ENCODE assay signal across 22 mouse cellular contexts in genomic region chr8:7575641-7576040, GRCm38 (mm10).
DNase-seq lines count a peak whose midpoint lies in the region; ATAC-seq and TF ChIP-seq lines count a peak whose summit lies in the region.
"Had no signal": no experiment of that assay in that cellular context is flagged by ENCODE, and none has a peak within 500 bp of the region (broad histone marks: within the 10 kb centered on the region; RNA-seq: fewer than 3 reads in every experiment).

No protein-coding gene starts in this region.

- H3K36me3 ChIP-seq in forebrain, embryonic 10.5 days (replicated peaks): no peaks in the 10 kb centered on the region
- H3K36me3 ChIP-seq in forebrain, postnatal 0 days (ENCODE audit: insufficient read depth): no peaks in the 10 kb centered on the region
- H3K36me3 ChIP-seq: G1E; heart, embryonic 12.5 days; hindbrain, embryonic 13.5 days; kidney, embryonic 15.5 days; limb, embryonic 15.5 days had no signal

- no peak overlapping the region for H3K4me3 ChIP-seq in forebrain, embryonic 10.5 days
- H3K4me3 ChIP-seq in forebrain, postnatal 0 days (ENCODE audit: low read depth, low read length): no peak overlapping the region
- H3K4me3 ChIP-seq: heart, embryonic 12.5 days; hindbrain, embryonic 13.5 days; kidney, embryonic 15.5 days; limb, embryonic 15.5 days had no signal

- ATAC-seq in forebrain, postnatal 0 days: no peak
- no peak for ATAC-seq in megakaryocyte-erythroid progenitor cell, adult 5-6 weeks (replicated peaks; ENCODE audit: low FRiP score, low TSS enrichment, poor library complexity, severe bottlenecking)
- ATAC-seq: intestine, postnatal 0 days; lung, postnatal 0 days had no signal

- H3K27me3 ChIP-seq in forebrain, embryonic 10.5 days (ENCODE audit: poor library complexity, severe bottlenecking): no peaks in the 10 kb centered on the region
- H3K27me3 ChIP-seq in forebrain, postnatal 0 days (ENCODE audit: insufficient read depth, low read length): no peaks in the 10 kb centered on the region
- H3K27me3 ChIP-seq: heart, embryonic 12.5 days; hindbrain, embryonic 13.5 days; kidney, embryonic 15.5 days; limb, embryonic 15.5 days had no signal

- H3K4me2 ChIP-seq in forebrain, postnatal 0 days (ENCODE audit: low read depth): no peak overlapping the region
- H3K4me2 ChIP-seq: heart, embryonic 12.5 days; hindbrain, embryonic 13.5 days; kidney, embryonic 15.5 days; limb, embryonic 15.5 days had no signal

- peaks cover 9% of the 10 kb centered on the region for H3K4me1 ChIP-seq in forebrain, embryonic 10.5 days
- no peaks in the 10 kb centered on the region for H3K4me1 ChIP-seq in forebrain, postnatal 0 days (ENCODE audit: insufficient read depth)
- H3K4me1 ChIP-seq: heart, embryonic 12.5 days; kidney, embryonic 15.5 days; limb, embryonic 15.5 days had no signal

- H3K9ac ChIP-seq in forebrain, postnatal 0 days: no peak overlapping the region
- H3K9ac ChIP-seq: heart, embryonic 12.5 days; hindbrain, embryonic 13.5 days; kidney, embryonic 15.5 days; limb, embryonic 15.5 days had no signal

- DNase-seq in embryo, embryonic 10 days (ENCODE audit: low spot score): peak; percentile 32
- no peak for DNase-seq in embryo, embryonic 9.5 days (ENCODE audit: extremely low spot score)
- peak; percentile 8 for DNase-seq in brain, adult 2 months (ENCODE audit: low read depth, low spot score)
- peak; percentile 18 for DNase-seq in forebrain, embryonic 10.5 days (ENCODE audit: extremely low spot score, low spot score)
- peak; percentile 14 for DNase-seq in forebrain, postnatal 0 days
- no peak for DNase-seq in left cerebral cortex, adult 11 months (ENCODE audit: low spot score)
- no peak for DNase-seq in B cell, adult 2 months
- DNase-seq: adrenal gland, postnatal 25 days; cerebellum, adult 8-10 months; gastrocnemius, postnatal 10 days; heart, adult 11 months; heart, postnatal 14 days; right cerebral cortex, adult 18-20 months; thymus, postnatal 36 days had no signal

- 18% methylated on average over 3 of the region's 3 CpGs for WGBS in forebrain, embryonic 10.5 days
- 10% methylated on average over 3 of the region's 3 CpGs for WGBS in forebrain, postnatal 0 days

- no peak overlapping the region for H3K27ac ChIP-seq in forebrain, embryonic 10.5 days
- H3K27ac ChIP-seq in forebrain, postnatal 0 days (ENCODE audit: low read depth, low read length): no peak overlapping the region
- H3K27ac ChIP-seq: hindbrain, embryonic 13.5 days; kidney, embryonic 15.5 days; limb, embryonic 15.5 days had no signal

- no peaks in the 10 kb centered on the region for H3K9me3 ChIP-seq in forebrain, embryonic 10.5 days
- no peaks in the 10 kb centered on the region for H3K9me3 ChIP-seq in forebrain, postnatal 0 days (ENCODE audit: low read length)
- H3K9me3 ChIP-seq: G1E; heart, embryonic 12.5 days; hindbrain, embryonic 13.5 days; kidney, embryonic 15.5 days; limb, embryonic 15.5 days had no signal

- TF ChIP-seq CTCF in forebrain, postnatal 0 days (IDR thresholded peaks at IDR 0.05; ENCODE audit: low read depth): no peak

Comparison
In these comparisons a context has a peak if more than half of its experiments do, and no peak if none do; other contexts are left out.
1. DNase-seq: peak in embryo, embryonic 10 days (single experiment), brain, adult 2 months (single experiment), forebrain, embryonic 10.5 days (single experiment) and forebrain, postnatal 0 days (single experiment); none in embryo, embryonic 9.5 days (single experiment), left cerebral cortex, adult 11 months (single experiment) and B cell, adult 2 months (0 of 2).